Mouse (Mus musculus): ENCODE measurements at regions not wholly inside any gene's neighbourhood (a gene's known extent, or its start where the extent isn't known, plus 50 kb on each side); places are given as distances from the start of the nearest gene placed in this dataset.

DNA sequence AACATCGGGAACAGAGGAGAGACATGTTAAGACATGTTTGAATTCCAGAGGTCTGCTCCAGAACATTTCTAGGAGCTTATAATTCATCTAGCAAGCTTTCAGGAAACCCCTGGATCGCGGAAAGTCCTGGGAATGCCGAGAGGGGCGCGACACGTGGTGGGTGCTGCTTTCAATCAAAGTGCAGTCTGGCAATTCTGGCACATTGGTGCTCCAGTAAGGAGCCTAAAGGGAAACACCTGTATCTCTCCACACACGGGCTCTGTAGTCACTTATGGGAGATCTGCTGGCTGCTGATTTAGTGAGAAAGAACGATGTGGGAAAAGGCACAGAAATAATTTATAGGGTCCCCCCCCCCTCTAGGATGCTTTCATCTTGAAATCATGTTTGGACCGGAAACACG lies 116.4 kb upstream of the L3mbtl3 start (continued):
- no peak for TF ChIP-seq GABPA (IDR thresholded peaks at IDR 0.05; ENCODE audit: low read depth, low read length)

DNA sequence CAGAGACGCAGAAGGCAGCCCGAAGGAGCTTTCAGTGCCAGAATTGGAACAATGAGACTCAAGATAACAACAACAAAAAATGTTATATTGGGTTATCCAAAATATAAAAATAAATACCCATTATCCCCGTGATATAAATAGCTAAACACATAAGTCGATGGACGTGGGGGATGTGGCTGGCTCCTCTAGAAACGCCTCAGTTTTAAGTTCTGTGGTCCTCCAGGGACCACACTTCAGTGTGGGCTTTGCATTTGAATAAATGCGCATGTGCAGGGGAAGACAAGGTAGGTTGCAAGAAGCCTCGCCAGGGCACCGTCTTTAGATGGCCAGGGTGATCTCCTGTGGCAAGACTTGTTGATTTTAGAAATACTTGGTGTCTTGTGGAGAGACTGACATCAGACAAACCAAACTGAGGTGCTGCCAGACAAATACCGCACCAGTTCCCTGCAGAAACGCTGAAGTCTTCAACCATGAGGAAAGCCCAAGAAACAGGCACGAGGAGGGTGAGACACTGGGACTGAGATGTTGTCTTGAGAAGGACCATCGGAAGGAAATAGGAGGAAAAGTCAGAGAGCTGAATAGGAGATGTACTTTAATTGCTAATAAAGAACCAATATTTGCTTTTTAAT lies 117.2 kb upstream of the L3mbtl3 start:
- Histone ChIP-seq H3K4me1 (ENCODE audit: control insufficient read depth in 1 of 2, insufficient read depth in 2 of 2, low read length in 2 of 2) (peaks cover 0 to 3% of the 10 kb centered on the region in 2 experiments; a peak in 1 of 4 replicates), H3K9me3 (replicated peaks; ENCODE audit: insufficient read depth, low read length) (no peaks in the 10 kb centered on the region), H3K36me3 (ENCODE audit: control insufficient read depth in 1 of 2, insufficient read depth in 2 of 2, low read length in 2 of 2) (no peaks in the 10 kb centered on the region), H3K27me3 (ENCODE audit: control insufficient read depth in 1 of 2, insufficient read depth in 2 of 2, low read length in 2 of 2) (no peaks in the 10 kb centered on the region; a peak in 1 of 4 replicates), H3K4me3 (ENCODE audit: control insufficient read depth in 1 of 2, insufficient read depth in 1 of 2, low read depth in 2 of 2, low read length in 2 of 2) (no peak overlapping the region), H3K9ac (ENCODE audit: control insufficient read depth, low read depth, low read length, poor library complexity, severe bottlenecking) (no peak overlapping the region), H3K27ac (ENCODE audit: control insufficient read depth, low read depth, low read length) (no peak overlapping the region), H3K79me2 (ENCODE audit: control insufficient read depth, insufficient read depth, low read length, poor library complexity) (no peaks in the 10 kb centered on the region)
- TF ChIP-seq CHD1 (IDR thresholded peaks at IDR 0.05; ENCODE audit: low read depth, low read length): no peak
- DNase-seq (ENCODE audit: low read depth, low spot score): no peak

DNA sequence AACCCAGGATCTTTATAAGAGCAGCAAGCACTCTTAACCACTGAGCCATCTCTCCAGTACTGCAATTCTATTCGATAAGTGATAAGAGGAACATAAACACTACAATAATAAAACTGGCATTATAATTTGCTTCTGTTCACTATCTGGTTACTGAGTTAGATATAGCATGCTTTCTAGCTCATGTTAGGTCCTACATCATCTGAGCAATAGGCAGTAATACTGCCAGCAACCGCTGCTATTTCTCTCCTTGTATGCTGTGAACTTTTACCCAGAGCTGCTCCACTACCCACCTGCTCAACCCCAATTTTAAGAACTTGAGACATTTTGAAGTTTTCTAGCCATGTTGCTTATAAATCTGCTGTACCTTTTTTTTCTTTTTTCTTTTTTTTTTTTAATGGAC lies 118.0 kb upstream of the L3mbtl3 start:
- Histone ChIP-seq H3K27me3 (ENCODE audit: control insufficient read depth in 1 of 2, insufficient read depth in 2 of 2, low read length in 2 of 2) (no peaks in the 10 kb centered on the region; a peak in 1 of 4 replicates), H3K9ac (ENCODE audit: control insufficient read depth, low read depth, low read length, poor library complexity, severe bottlenecking) (no peak overlapping the region), H3K79me2 (ENCODE audit: control insufficient read depth, insufficient read depth, low read length, poor library complexity) (no peaks in the 10 kb centered on the region), H3K36me3 (ENCODE audit: control insufficient read depth in 1 of 2, insufficient read depth in 2 of 2, low read length in 2 of 2) (no peaks in the 10 kb centered on the region), H3K27ac (ENCODE audit: control insufficient read depth, low read depth, low read length) (no peak overlapping the region), H3K4me1 (ENCODE audit: control insufficient read depth in 1 of 2, insufficient read depth in 2 of 2, low read length in 2 of 2) (peaks cover 0 to 3% of the 10 kb centered on the region in 2 experiments; a peak in 1 of 4 replicates), H3K9me3 (replicated peaks; ENCODE audit: insufficient read depth, low read length) (no peaks in the 10 kb centered on the region), H3K4me3 (ENCODE audit: control insufficient read depth in 1 of 2, insufficient read depth in 1 of 2, low read depth in 2 of 2, low read length in 2 of 2) (no peak overlapping the region)
- peak; percentile 5 for DNase-seq (ENCODE audit: low read depth, low spot score)
- TF ChIP-seq MYC (IDR thresholded peaks at IDR 0.05; ENCODE audit: low read depth, low read length) (no peak), POLR2AphosphoS5 (IDR thresholded peaks at IDR 0.05; ENCODE audit: borderline replicate concordance, low read depth, low read length) (no peak), ETS1 (IDR thresholded peaks at IDR 0.05; ENCODE audit: low read depth, low read length) (no peak), ZNF384 (IDR thresholded peaks at IDR 0.05; ENCODE audit: low read depth, low read length) (no peak), ZMIZ1 (IDR thresholded peaks at IDR 0.05; ENCODE audit: low read depth, low read length) (no peak), ZKSCAN1 (IDR thresholded peaks at IDR 0.05; ENCODE audit: low read depth, low read length) (no peak), ELF1 (IDR thresholded peaks at IDR 0.05; ENCODE audit: low read depth, low read length) (no peak), KAT2A (conservative IDR thresholded peaks at IDR 0.05; ENCODE audit: low read depth, low read length) (no peak), POLR2AphosphoS2 (IDR thresholded peaks at IDR 0.05; ENCODE audit: low read length) (no peak), UBTF (IDR thresholded peaks at IDR 0.05; ENCODE audit: borderline replicate concordance, insufficient read depth, low read depth, low read length) (no peak), CTCF (IDR thresholded peaks at IDR 0.05 in 2 of 3, conservative IDR thresholded peaks at IDR 0.05 in 1 of 3; ENCODE audit: control insufficient read depth in 1 of 3, insufficient read depth in 1 of 3, low read depth in 2 of 3, low read length in 3 of 3, poor library complexity in 1 of 3, severe bottlenecking in 1 of 3) (no peak), RAD21 (IDR thresholded peaks at IDR 0.05; ENCODE audit: low read depth, low read length) (no peak), GABPA (IDR thresholded peaks at IDR 0.05; ENCODE audit: low read depth, low read length) (no peak), BHLHE40 (IDR thresholded peaks at IDR 0.05; ENCODE audit: borderline replicate concordance, low read depth, low read length) (no peak), ZC3H11A (IDR thresholded peaks at IDR 0.05; ENCODE audit: low read depth, low read length) (no peak), MEF2A (IDR thresholded peaks at IDR 0.05; ENCODE audit: extremely low read depth, insufficient replicate concordance, low read depth, low read length, poor library complexity, severe bottlenecking) (no peak)

Data from MEL (cell line).